Mouse (Mus musculus) testis, postnatal 10 days (tissue): ENCODE data around the gene Col24a1.
A peak's percentile ranks its signal among the peaks of the same experiment; 100 is the strongest.

Experiments
- DNase-seq: peaks from one replicate; pipeline ENCODE4 v3.0.0; 2021; ENCODE audit warnings: low spot score

Col24a1 gene

DNA sequence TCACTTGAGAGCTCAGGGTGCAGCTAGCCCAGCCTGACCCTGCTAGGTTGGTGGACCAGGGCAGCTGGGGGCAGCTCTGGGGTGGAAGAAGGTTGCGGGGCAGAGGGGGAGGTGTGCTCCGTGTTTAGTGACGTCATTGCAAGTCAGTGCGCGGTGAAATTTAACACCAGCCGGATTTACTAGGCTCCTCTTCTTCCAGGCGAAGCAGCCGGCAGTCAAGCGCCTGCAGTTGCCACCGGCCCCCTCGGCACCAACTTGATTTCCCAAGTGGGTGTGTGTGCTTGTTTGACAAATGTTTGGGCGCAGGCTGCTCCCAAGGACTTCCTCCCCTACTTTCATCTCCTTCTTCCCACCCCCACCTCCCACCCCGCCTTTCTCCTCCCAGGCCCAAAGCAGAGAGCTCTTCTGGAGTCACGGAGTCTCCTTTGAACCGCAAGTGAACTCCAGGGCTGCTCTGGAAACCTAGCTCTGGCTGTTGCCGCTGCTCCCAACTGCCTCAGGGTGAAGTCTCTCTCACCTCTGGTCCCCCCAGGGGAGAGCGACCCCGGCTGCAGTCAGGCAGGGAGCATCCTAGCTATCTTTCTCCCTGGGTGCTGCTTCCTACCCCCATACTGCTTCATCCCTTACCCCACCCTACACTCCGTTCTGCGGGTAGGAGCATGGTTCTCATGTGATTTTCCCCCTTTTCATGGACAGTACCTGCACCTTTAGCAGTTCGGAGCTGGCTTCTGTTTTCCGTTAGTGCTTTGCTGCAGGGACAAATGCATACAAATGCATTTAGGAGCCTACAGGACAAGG, at the start of gene Col24a1:
TSS of gene Col24a1 (plus strand) at position 136 of the 798 bp plus-strand sequence.
- peak; percentile 47 for DNase-seq

DNA sequence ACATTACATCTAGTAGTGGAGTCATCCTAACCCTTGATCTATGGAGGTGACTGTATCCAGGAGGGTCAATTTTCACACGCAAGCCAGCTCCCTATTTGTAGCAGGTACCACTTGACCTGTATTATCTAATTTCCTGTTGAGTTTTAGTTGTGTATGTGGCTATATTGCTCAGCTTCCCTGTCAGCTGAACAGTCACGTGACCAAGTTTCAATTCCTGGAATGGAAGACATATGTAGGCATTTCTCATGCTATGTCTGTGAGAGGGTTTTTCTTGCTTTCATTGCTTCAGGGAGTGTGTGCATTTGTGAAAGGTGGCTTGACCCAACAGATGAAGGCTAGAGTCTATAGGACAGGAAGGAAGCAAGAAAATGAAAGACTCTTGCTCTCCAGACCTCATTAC, 44.2 kb upstream of the Col24a1 start:
- DNase-seq = no peak

DNA sequence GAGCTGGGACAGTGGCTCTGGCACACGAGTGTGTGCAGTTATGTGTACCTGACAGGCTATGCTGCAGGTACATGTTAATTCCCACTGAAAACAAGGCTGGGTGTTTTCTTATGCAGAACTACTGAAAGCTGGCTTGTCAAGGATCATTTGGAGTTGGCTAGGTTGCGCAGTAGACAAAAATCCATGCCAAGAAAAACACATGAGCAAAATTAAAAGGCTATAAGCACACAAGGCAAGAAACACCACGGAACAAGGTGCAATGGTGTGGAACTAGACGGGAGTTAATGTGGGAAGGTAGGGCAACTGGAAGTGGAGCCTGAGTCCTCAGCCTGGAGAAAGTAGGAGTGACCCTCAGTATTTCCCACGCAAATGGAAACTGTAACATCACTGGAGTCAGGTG, 39.2 kb upstream of the Col24a1 start:
- DNase-seq = no peak

DNA sequence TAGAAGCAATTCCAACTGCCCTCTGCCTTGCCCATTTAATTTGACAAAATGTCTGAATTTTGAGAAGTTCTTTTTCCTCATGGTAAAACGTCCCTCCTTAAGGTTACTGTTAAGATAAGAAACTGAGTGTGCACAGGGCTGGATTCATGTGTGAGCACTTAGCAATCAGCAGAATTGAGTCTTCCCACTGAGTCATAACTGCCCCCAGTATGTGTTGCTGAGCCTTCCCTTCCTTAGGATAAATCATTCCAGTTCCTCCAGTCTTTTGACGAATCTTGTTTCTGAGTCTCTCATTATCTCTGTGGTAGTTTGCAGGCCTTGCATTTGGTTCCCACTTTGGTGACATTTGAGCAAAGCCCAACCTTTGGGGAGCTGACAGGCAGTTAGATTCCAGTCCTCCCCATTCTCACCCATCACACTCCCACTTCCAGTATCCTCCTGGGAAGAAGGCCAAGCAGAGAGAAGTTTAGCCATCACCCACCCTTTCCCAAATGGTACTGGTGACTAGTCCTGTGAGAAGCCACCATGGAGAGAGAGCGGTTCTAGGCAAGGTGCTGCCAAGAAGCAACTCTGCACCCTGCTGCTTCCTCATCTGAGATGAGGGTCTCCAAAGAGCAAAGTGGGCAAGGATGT, 37.4 kb upstream of the Col24a1 start:
- DNase-seq = no peak

DNA sequence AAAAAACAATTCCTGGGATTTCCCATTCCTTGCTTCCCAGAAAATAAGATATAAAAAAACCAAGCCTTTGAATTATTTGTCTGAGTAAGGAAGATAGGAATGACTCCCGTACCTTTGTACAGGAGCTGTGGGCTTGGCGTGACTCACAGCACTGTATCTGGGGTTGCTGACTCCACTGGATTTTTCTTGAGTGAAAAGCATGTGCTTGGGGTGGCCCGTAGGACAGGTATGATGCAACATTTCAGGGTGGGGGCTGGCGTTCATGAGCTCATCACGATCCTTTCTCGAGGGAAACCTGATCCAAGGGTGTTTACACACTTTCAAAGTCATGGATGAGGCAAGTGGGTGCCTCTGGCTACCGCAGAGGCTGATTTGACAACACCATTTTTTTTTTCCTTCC, 35.6 kb upstream of the Col24a1 start:
- no peak for DNase-seq

DNA sequence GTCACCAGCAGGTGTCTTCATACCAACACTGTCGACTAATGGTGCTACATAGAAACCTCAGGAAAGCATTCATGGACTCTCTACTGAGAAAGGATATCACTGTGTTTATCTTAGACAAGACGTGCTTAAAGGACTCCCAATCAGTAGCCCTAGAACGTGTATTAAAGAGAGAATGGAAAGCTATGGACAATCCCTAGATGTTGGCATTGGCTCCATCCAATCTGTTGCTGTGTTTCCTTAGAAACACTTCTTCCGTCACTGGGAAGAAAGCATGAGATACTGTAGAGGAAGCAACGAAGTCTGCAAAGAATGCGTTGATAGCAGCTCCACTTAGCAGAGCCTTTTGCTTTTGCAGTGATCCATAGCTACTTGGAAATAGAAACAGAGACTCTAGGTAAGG, 32.6 kb upstream of the Col24a1 start:
- DNase-seq = no peak

DNA sequence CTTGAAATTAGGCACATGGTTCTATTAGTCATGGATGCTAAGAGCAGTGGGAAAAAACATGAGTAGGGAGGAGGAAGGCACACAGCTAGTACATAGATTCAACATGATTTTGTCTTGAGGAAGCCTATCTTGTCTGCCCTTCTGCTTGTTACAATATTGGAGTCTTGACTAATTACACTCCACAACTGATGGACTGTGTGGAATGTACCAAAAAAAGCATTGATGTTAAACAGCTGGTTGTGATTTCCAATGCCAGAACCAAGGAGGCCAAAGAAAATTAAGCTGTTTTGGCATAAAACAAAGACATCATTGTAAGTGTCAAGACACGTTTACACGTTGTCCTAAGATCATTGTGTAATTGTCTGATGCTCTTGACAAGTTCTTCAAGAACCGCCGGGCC, 29.1 kb upstream of the Col24a1 start:
- no peak for DNase-seq

DNA sequence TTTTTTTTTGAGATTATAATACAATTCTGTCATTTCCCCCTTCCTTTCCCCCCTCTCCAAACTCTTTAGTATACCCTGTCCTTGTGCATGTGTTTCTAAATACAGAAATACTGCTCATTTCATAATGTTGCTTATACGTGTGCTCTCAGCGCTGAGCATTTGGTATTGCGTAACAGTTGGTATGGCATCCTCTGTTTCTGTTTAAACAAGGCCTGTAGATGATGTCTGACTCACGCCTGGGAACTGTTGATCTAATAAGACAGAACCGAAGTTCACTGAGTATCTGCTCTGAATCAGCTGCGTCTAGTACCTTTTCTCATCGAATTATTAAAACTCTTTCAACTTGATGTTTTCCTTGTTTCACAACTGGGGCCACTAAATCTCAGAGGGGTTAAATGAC, 24.2 kb upstream of the Col24a1 start:
- no peak for DNase-seq

DNA sequence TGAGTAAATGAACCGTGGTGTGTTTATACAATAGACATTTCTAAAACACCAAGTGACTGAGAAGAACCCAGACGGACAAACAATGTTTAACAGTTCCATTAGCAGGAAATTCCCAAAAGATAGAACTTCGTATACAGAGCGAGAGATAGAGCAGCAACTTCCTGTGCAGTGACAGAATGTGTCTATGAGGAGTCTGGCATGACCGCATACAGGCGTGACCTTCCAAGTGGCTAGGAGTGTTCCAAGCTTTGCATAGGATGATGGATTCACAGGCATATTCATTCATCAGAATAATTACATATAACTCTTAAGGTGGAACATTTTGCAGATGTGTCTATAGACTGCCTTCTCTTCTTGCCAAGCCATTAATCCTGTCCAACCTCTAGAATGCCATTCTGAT, 18.1 kb upstream of the Col24a1 start:
- no peak for DNase-seq

DNA sequence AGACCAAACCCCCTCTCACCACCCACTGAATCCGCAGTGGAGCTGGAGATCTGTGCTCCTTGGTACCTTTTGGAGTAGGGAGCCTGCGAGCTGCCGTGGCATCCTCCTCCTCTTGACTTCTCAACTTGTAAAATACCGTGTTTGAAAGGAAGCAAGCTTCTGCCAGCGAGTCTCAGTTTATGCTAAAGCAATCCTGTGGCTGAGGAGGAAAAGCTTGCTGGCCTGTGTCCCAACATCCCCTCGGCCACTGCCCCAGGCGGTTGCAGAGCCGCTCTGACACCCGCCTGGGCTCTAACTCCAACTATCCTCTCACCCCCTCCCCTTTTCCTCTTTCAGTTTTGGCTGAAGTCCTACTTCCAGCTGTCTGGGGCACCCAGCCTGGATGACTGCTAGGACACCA, 935 bp downstream of the Col24a1 start:
- DNase-seq = peak; percentile 39

DNA sequence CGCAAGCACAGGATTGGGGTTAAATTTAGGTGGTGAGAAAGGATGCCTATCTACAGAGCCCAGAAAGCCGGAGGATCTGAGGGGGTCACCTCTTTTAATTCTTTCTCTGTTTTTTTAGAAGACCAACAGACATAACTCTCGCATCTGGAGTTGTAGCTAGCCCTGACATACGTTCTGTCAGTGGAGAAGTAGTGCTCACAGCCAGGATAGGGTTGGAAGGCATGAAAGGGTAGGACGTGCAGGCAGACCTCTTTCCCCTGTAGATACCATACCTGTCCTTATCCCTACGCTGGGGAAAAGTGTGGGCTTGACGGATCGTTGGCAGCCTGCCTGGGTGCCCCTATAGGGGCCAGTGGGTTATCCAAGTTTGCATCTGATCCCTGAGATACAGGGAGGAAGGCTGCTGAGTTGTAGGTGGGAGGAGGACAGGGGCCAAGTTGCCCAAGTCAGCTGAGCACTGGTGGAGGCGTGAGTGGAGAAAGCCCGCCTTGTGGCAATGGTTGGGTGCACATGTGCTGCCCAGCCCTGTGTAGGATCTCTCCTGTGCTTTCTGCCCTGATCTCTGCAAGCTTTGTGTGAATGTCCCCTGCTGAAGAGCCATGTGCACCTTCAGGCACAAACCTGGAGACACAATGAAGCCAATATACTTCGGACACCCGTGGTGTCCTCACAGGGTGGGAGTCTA, 1.5 kb downstream of the Col24a1 start:
- DNase-seq = no peak

DNA sequence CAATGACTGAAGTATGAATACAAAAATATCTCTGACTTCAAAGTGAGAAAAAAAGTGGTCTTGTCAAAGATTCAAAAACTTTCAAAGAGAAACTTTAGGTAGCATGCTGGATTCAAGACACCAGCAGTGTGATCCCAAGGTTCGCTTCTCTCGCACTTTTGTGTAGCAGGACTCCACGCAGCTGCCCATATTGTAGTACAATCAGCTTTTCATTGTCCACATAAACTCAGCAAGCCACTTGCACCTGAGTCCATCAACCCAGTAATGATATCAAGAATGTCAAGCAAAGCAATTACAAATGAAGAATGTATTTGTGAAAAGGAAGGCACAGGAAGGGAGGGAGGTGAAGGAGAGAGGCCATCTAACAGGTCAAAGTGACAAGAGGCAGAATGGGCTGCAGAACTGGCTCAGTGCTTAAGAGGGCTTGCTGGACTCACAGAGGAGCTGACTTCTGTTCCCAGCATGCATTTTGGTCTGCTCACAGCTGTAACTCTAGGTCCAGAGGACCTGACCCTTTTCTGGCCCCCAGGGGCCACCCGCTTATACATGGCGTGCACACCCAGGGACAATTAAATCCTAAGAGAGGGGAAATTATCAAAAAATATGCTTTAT, 7.8 kb downstream of the Col24a1 start:
- DNase-seq = no peak

DNA sequence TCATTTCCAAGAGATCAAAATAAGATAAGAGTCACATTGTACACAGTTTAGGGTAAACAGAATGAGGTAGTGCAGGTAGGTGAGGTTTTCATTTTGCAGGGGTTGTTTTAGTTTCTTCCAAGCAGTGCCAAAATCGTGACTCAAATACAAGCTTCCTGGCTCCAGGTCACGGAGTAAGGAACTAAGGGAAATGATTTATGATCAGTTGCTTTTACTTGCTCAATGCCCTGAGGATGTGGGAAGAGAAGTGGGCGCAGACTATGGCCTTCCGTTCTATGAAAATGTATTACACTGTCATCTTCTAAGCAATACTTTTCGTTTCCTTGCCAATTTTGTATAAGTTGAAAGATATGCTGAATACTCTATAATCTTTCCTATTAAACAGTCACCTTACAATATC, 13.0 kb downstream of the Col24a1 start:
- DNase-seq = no peak

DNA sequence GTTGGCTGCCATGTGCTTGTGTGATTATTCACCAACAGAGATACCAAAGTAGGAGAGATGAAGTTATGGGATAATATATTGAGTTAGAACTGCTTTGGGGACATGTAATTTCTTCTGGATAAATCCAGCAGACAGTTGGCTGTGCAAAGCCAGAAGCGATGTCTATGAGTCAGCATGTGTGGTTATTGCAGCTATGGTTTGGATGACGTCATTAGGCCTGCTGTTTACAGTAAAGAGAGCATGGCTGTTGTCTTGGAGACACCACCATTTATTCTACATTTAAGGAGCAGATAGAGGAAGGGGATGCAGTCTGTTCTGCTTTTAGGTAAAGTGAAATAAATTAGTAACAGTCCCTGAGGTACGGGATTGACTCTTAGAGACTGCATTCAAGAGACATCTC, 14.9 kb downstream of the Col24a1 start:
- no peak for DNase-seq

DNA sequence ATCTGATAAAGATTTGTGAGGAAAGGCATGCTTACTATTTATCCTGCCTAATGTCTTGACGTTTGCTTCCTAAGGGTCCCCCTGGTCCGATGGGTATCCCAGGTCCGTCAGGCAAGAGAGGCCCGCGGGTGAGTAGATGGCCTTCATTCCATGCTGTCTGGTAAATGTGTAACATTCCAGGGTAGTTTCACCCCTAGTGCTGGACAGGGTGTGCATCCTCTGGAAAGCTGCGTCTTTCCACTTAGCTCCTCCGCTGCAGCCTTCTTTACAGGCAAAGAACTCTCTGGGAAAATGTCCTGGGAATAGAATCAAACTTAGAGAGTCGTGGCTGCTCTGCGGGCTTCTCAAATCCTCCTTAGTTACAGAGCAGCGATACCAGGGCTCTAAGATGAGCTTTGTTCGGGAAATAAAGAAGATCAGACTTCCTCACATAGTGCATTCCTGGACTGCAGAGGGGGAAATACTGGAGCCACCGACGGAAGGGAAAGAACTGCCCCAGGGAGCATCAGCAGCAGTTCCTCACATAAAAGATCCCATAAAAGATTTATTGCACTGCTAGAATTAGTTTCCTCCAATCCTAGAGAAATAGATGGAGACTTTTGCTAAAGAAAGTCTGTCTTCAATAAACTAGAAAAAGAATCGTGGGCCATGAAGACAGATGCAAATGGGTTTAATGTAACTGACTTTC, 28.5 kb downstream of the Col24a1 start:
- DNase-seq = peak; percentile 42

DNA sequence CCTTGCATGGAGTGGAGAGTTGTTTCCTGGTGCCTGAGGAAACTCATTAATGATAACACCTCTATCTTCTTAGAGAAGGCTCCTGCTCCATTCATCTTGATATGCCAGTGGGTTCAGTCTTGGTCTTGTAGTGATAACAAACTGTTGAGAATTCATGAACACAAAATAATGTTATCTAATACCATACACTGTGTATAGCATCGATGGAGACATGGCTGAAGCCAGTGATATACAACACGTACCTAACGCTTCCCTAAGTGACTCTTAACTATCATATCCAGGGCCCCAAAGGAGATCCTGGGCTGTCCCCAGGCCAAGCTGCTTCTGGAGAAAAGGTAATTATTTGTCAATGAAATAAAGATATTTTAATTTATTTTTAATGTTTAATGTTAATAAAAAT, 33.1 kb downstream of the Col24a1 start:
- no peak for DNase-seq

DNA sequence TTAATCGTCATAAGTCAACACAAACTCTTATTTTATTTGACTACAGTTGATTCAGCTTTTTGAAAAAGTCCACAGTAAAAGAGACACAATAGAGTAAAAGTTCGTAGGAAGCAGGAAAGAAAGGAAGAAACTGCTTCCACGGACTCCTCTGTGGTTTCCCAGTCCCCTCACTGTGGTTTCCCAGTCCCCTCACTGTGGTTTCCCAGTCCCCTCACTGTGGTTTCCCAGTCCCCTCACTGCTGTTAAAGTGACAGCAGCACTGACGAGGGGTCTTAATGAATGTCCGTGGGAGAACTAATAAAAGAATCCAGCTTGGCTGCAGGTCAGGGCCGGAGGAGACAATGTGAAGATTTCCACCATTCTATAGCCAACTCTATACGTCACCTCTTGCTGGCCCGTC, 39.4 kb downstream of the Col24a1 start:
- no peak for DNase-seq

DNA sequence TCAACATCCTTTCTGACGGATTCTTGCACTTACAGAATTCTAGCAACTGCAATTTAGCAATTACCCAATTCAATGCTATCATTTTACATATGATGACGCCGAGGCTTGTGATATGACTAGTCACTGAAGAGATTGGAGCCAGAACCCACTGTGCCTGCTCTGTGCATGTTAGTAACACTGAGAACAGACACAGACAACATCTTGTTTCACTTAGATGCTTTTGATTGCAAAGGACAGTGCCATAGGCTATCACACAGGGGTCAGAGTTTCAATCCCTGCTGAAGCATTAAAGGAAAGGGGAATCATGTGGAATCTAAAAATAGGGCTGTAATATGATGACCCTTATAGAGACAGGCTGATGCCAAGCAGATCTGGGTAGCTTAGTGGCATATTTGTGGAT, 41.8 kb downstream of the Col24a1 start:
- no peak for DNase-seq

DNA sequence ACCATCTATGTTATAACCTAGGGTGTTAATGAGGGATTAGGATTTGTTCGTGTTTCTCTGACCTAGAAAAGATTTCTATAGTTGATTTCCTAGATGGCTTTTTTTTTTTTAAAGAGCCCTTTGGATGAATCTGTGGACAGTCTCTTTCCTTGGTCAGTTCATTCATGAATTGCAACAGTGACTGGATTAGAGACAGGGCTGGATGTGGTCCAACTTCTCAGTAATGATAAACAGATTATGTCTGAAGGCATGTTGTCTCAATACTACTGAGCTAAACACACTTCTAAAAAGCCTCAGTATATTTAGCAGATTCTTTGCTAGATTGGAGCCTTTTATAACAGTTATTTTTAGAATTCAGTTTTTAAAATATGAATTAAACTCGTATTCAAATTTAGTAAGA, 44.9 kb downstream of the Col24a1 start:
- no peak for DNase-seq

DNA sequence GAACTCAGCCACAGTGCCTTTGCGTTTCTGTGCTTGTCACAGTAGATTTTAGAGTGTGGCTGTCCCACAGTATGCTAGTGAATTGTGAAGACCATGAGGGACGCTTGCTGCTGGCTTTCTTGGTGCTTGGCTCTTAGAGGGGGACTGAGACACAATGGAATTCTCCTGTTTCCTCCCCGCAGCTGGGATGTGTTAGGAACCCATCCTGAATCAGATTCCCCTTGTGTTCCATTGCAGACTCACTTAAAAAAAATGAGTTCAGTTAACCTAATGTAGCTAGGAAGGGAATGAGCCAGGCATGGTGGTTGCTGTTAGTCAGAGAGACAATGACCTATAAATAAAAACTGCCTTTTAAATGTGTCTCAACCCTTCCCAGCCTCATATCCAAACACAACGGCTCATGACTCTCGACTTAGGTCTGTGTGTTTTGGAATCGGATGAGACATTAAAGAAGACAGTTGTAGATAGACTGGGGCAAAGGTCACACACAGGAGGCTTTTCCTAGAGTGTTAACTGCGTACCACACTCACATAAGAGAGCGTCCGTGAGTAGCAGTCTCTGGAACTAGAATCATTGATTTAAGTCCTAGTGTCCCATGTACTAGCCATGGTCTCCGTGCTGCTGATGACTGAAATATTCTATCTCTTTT, 47.7 kb downstream of the Col24a1 start:
- no peak for DNase-seq

DNA sequence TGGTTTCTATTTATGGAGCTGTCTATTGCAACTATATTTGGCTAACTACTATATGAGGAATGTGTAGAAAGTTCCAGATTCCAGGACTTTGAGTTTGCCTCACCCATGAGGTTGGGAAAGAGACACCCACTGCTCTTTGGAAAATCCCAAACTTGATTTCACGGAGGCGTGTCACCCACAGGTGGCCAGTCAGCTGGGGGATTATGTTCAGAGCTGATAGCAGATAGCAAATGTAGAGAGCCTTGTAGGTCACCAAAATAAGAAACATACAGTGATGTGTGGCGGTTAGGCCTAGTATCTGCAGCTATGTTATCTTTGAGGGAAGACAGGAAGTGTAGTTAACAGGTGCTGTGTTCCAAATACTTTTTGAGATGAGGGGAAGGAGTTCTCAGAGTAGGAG, 56.4 kb downstream of the Col24a1 start:
- DNase-seq = no peak

DNA sequence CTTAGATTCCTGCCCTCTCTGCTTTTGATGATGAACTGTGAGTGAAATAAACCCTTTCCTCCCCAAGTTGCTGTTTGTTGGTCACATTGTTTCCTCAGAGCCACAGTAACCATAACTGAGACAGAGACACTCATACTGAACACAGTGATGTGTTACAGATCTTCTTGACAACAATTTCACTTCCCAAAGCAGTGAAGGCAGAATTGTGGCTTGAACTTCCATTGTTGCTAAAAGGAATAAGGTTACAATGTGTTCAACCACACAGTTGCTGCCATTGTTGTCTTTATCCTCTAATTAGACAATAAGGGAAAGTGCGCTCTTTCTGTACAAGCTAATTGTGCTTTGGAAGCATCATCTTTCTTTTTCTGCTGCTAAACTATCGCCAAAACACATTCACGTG, 61.7 kb downstream of the Col24a1 start:
- no peak for DNase-seq
